Mouse (Mus musculus) hindbrain, embryonic 13.5 days (tissue): ENCODE results near the gene Kcnj16. TPM values are rescaled to one million over a fixed set of nuclear protein-coding genes. Genes with fewer than 3 reads are reported as not detected.
A peak's percentile ranks its signal among the peaks of the same experiment; 100 is the strongest.

ENCODE experiments used
- ATAC-seq: fragments of 200-750 bp; cut with Nextera tagmentation; 2 replicates; pipeline ENCODE4 v1.8.0; 2017; ENCODE audit warnings: moderate TSS enrichment; ENCODE audit not compliant: low FRiP score
- H3K27ac ChIP-seq: fragments of 300-500 bp; sonication (generic); 2 replicates; pipeline ENCODE4 v1.5.1; 2015; ENCODE audit warnings: inconsistent platforms, mild to moderate bottlenecking, moderate library complexity
- H3K27me3 ChIP-seq: fragments of 300-500 bp; sonication (generic); 2 replicates; pipeline ENCODE4 v1.6.1; 2015; ENCODE audit warnings: mild to moderate bottlenecking, inconsistent platforms
- H3K36me3 ChIP-seq: fragments of 300-500 bp; sonication (generic); 2 replicates; pipeline ENCODE4 v1.6.1; 2015; ENCODE audit warnings: mild to moderate bottlenecking, inconsistent platforms
- H3K4me1 ChIP-seq: fragments of 300-500 bp; sonication (generic); replicated peaks from 2 replicates; pipeline ENCODE4 v1.6.1; 2015; ENCODE audit warnings: inconsistent platforms
- H3K4me2 ChIP-seq: fragments of 300-500 bp; sonication (generic); 2 replicates; pipeline ENCODE4 v1.6.1; 2015; ENCODE audit warnings: inconsistent platforms, mild to moderate bottlenecking, moderate library complexity
- H3K4me3 ChIP-seq: fragments of 300-500 bp; sonication (generic); 2 replicates; pipeline ENCODE4 v1.5.1; 2015; ENCODE audit warnings: mild to moderate bottlenecking, inconsistent platforms
- H3K9ac ChIP-seq: fragments of 300-500 bp; sonication (generic); 2 replicates; pipeline ENCODE4 v1.6.1; 2015; ENCODE audit warnings: mild to moderate bottlenecking, inconsistent platforms
- H3K9me3 ChIP-seq: fragments of 300-500 bp; sonication (generic); 2 replicates; pipeline ENCODE4 v1.6.1; 2016; ENCODE audit warnings: inconsistent platforms
- WGBS: fragments of 180-500 bp; shearing (Covaris S2); methylation state at CpG from one replicate; pipeline ENCODE4 v1.1.7; 2015; 5-methylcytosine and 5-hydroxymethylcytosine counted together
- polyA plus RNA-seq: library from polyadenylated mRNA; unstranded; fragments of >200 nt; fragmentation: Nextera tagmentation; extraction: Ambion mirVana; gene quantifications from 2 replicates; pipeline ENCODE4 v1.2.1, GENCODE M21; 2015

Kcnj16 gene
- polyA plus RNA-seq: 0.36 and 0.60 TPM in 2 replicates

DNA sequence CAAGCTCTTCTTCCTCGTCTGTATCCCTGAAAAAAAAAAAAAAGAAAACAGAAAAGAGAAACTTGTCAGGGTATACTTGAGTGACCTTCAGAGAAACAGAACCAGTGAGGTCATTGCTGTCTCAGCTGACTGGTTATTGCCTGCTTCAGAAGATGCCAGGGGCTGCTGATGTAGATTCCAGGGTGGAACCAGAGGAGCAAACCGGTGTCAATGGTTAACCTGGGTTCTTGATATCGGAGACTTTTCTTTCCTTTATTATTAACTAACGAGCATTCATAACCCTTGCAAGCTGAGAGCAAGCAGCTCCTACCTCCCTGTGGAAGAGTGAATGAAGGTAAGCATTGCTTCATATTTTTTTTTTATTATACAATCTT lies at the start of gene Kcnj16:
Gene Kcnj16, plus strand, starts transcription at position 272 of the 374 bp plus-strand sequence.
- no peak within 1 kb of the TSS for H3K27ac ChIP-seq
- WGBS: 89% methylated on average over 4 of the region's 4 CpGs
- ATAC-seq: no peak
- no peak within 1 kb of the TSS for H3K4me2 ChIP-seq
- no peak within 1 kb of the TSS for H3K9ac ChIP-seq
- no peak within 1 kb of the TSS for H3K4me3 ChIP-seq
- no peaks in the 10 kb centered on the region for H3K9me3 ChIP-seq
- H3K4me1 ChIP-seq: no peaks in the 10 kb centered on the region
- no peaks in the 10 kb centered on the region for H3K36me3 ChIP-seq
- no peaks in the 10 kb centered on the region for H3K27me3 ChIP-seq

DNA sequence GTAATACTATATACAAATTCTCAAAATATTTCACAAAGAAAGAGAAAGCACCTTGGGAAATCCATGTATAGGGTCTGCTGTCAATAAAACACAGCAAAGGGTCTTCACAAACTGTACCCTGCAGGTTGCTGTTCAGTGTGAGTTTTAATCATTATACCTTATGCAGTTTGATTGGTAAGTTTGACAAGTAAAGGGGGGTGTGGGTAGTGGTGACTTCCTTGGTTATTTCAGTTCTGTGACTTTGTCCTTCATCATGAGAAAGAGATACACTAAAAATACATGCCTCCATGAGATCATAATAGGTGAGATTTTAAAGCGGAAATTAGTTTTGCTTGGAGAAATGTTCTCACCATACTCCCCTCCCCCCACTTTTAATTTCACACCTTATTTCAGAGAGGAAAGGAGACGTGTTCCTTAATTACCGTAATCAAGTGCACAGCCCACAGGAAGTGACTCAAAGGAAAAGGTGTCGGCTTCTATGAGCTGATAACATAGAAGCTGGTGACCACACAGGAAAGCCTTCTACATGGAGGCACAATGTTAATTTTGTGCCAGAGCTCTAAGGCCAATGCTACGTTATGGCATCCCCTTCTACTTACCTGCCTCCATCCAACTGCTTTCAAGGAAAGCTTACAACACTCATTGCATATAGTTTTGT lies 48.9 kb upstream of the Kcnj16 start:
- 80% methylated on average over 5 of the region's 5 CpGs for WGBS
- Histone ChIP-seq H3K9me3 (no peaks in the 10 kb centered on the region), H3K27me3 (no peaks in the 10 kb centered on the region), H3K4me3 (no peak overlapping the region), H3K27ac (no peak overlapping the region), H3K9ac (no peak overlapping the region), H3K4me1 (no peaks in the 10 kb centered on the region), H3K4me2 (no peak overlapping the region), H3K36me3 (no peaks in the 10 kb centered on the region)
- no peak for ATAC-seq

- 84% methylated on average over 3 of the region's 3 CpGs for WGBS
- H3K4me2 ChIP-seq: no peak overlapping the region
- no peak overlapping the region for H3K27ac ChIP-seq
- H3K4me3 ChIP-seq: no peak overlapping the region
- H3K9ac ChIP-seq: no peak overlapping the region
- no peak for ATAC-seq
- H3K9me3 ChIP-seq: no peaks in the 10 kb centered on the region
- no peaks in the 10 kb centered on the region for H3K4me1 ChIP-seq
- H3K36me3 ChIP-seq: no peaks in the 10 kb centered on the region
- H3K27me3 ChIP-seq: no peaks in the 10 kb centered on the region
Observed at GRCm38 (mm10) chr11:110935699-110936098, 32.1 kb upstream of the Kcnj16 start.

DNA sequence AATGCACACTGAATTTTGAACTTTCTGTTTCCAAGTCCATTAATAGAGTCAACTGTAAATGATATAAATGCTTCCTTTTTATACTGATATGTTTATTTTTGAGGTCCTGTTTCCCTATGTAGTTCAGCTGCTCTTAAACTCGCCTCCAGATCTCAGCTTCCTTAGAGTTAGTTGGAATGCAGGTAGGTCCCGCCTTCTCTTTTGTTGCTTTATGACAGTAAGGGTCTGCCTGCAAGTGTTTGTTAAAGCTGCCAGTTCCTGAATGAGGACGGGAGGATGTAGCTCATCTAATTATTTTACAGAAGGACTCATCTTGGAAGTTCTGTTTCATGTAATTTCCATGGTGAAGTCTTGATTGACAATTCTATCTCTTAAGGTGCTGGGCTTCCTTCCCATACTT lies 25.6 kb upstream of the Kcnj16 start:
- Histone ChIP-seq H3K9ac (no peak overlapping the region), H3K27ac (no peak overlapping the region), H3K4me1 (no peaks in the 10 kb centered on the region), H3K4me2 (no peak overlapping the region), H3K36me3 (no peaks in the 10 kb centered on the region), H3K4me3 (no peak overlapping the region), H3K27me3 (no peaks in the 10 kb centered on the region), H3K9me3 (no peaks in the 10 kb centered on the region)
- ATAC-seq: no peak
- 40% methylated on average over 3 of the region's 3 CpGs for WGBS

DNA sequence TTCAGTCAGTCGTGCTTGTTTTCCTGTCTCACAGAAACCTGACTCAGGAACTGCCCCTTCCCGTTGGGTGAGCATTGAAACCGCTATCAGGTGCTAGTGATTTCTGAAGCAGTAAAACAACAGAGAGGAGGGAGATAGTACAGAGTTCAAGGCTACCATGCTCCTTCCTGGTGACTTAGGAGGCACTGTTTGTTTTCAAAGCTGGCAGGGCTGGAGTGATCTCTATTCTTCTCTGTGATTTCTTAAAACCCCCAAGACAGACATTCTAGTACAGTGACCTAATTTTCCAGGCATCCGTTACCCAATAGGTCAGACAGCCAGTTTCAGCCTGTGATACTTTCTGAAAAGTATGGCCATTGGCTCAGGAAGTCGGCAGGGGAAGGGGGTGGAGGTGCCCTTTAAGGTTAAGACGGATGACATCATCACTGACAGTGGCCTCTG lies 25.1 kb upstream of the Kcnj16 start:
- Histone ChIP-seq H3K4me1 (no peaks in the 10 kb centered on the region), H3K27ac (no peak overlapping the region), H3K9me3 (no peaks in the 10 kb centered on the region), H3K36me3 (no peaks in the 10 kb centered on the region), H3K4me3 (no peak overlapping the region), H3K27me3 (no peaks in the 10 kb centered on the region), H3K4me2 (no peak overlapping the region), H3K9ac (no peak overlapping the region)
- 55% methylated on average over 6 of the region's 6 CpGs for WGBS
- ATAC-seq: no peak

DNA sequence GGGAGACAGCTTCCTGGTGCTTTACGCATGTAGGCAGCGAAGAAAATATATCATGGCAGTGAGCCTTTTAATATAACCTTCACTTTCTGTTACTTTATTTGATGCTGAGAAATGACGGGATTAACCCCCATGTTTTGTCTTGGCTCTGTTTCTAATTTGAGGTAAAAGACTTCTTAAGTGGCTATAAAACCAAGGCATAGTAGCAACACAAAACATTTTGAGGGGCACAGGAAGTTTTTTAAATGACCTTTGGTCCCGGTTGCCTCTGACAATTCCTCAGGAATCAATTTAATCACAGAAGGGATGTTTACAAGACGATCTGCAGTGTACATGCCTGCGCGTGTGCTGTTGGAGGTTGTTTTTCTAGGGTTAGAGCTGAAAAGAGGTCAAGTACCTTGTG lies 11.2 kb upstream of the Kcnj16 start:
- ATAC-seq: no peak
- H3K9me3 ChIP-seq: no peaks in the 10 kb centered on the region
- no peak overlapping the region for H3K4me3 ChIP-seq
- 67% methylated on average over 7 of the region's 7 CpGs for WGBS
- H3K27ac ChIP-seq: no peak overlapping the region
- H3K4me2 ChIP-seq: no peak overlapping the region
- no peaks in the 10 kb centered on the region for H3K4me1 ChIP-seq
- no peak overlapping the region for H3K9ac ChIP-seq
- H3K27me3 ChIP-seq: no peaks in the 10 kb centered on the region
- H3K36me3 ChIP-seq: no peaks in the 10 kb centered on the region

GRCm38 (mm10) chr11:110961592-110962021 lies 6.2 kb upstream of the Kcnj16 start:
- Histone ChIP-seq H3K36me3 (no peaks in the 10 kb centered on the region), H3K27ac (no peak overlapping the region), H3K4me2 (no peak overlapping the region), H3K4me1 (no peaks in the 10 kb centered on the region), H3K9ac (no peak overlapping the region), H3K9me3 (no peaks in the 10 kb centered on the region), H3K27me3 (no peaks in the 10 kb centered on the region), H3K4me3 (no peak overlapping the region)
- WGBS: 29% methylated on average over 5 of the region's 5 CpGs
- ATAC-seq: no peak

DNA sequence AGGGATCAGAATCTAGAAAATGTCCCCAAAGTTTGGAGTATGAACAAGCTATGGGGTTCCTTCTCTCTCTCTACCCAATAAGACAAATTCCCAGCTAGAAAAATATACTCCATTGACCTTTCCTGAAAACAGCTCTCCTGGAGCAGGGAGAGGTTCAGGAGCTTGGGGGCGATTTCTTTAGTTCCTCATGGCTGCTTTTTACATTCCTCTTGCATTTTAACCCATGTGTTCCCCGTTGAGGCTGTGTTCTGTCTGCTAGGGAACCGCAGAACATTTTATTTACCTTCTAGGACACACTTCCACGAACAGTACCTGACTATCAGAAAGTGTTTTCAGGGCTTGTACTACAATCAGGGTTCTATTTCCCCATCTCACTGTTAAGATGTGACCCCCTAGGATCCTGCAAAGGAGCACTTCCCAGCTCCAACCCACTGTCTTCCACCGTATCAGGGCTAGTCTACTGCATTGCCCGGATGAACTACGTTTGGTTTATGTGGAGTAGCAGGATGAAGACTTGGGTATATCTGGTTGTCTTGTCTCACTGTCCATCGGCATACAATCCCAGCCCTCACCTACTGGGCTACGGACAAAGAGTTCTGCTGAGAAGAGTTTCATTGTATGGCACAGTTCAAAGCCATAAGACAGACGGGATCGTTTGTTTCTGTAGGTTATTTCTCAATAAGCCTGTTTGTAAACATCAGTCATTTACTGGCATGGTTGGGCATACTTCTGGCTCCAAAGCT lies 643 bp upstream of the Kcnj16 start:
- 86% methylated on average over 11 of the region's 11 CpGs for WGBS

GRCm38 (mm10) chr11:110968901-110969300 lies 1.1 kb downstream of the Kcnj16 start:
- H3K4me2 ChIP-seq: no peak overlapping the region
- H3K9ac ChIP-seq: no peak overlapping the region
- no peaks in the 10 kb centered on the region for H3K4me1 ChIP-seq
- H3K27ac ChIP-seq: no peak overlapping the region
- H3K36me3 ChIP-seq: no peaks in the 10 kb centered on the region
- no peak for ATAC-seq
- no peaks in the 10 kb centered on the region for H3K27me3 ChIP-seq
- no peaks in the 10 kb centered on the region for H3K9me3 ChIP-seq
- H3K4me3 ChIP-seq: no peak overlapping the region

More for the DNA sequence above, 643 bp upstream of the Kcnj16 start:
- Histone ChIP-seq H3K9me3 (no peaks in the 10 kb centered on the region), H3K36me3 (no peaks in the 10 kb centered on the region), H3K9ac (no peak overlapping the region), H3K4me2 (no peak overlapping the region), H3K4me1 (no peaks in the 10 kb centered on the region), H3K4me3 (no peak overlapping the region), H3K27ac (no peak overlapping the region), H3K27me3 (no peaks in the 10 kb centered on the region)
- ATAC-seq: no peak

DNA sequence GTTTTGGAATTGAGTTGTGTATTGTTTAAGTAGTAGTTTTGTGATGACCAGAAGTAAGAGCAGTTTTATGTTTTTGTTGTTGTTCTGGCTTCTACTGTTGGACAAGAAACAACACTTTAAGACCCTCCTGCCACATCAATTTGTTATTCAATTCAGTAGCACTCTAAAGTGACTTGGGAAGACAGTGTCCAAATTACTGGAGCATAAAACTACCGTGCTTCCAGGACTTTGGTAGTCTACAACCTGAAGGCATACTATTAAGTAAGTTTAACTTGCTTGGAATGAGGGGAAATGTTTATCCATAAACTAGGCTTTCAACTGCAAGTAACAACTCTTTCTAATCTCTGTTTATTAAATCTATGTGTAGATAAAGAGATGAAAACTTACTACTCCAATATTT lies 17.7 kb downstream of the Kcnj16 start:
- Histone ChIP-seq H3K4me3 (no peak overlapping the region), H3K27ac (no peak overlapping the region), H3K4me1 (no peaks in the 10 kb centered on the region), H3K9me3 (no peaks in the 10 kb centered on the region), H3K4me2 (no peak overlapping the region), H3K27me3 (no peaks in the 10 kb centered on the region), H3K9ac (no peak overlapping the region), H3K36me3 (no peaks in the 10 kb centered on the region)
- no peak for ATAC-seq
- 71% methylated on average over 1 of the region's 1 CpGs for WGBS

GRCm38 (mm10) chr11:110985949-110986348 lies 18.1 kb downstream of the Kcnj16 start:
- Histone ChIP-seq H3K36me3 (no peaks in the 10 kb centered on the region), H3K4me2 (no peak overlapping the region), H3K4me3 (no peak overlapping the region), H3K4me1 (no peaks in the 10 kb centered on the region), H3K9ac (no peak overlapping the region), H3K9me3 (no peaks in the 10 kb centered on the region), H3K27me3 (no peaks in the 10 kb centered on the region), H3K27ac (no peak overlapping the region)
- ATAC-seq: no peak
- WGBS: 41% methylated on average over 3 of the region's 3 CpGs

GRCm38 (mm10) chr11:110993616-110994015 lies 25.8 kb downstream of the Kcnj16 start:
- H3K27ac ChIP-seq: no peak overlapping the region
- H3K36me3 ChIP-seq: no peaks in the 10 kb centered on the region
- H3K27me3 ChIP-seq: no peaks in the 10 kb centered on the region
- ATAC-seq: no peak
- WGBS: 81% methylated on average over 4 of the region's 4 CpGs
- no peak overlapping the region for H3K9ac ChIP-seq
- no peak overlapping the region for H3K4me3 ChIP-seq
- no peak overlapping the region for H3K4me2 ChIP-seq
- no peaks in the 10 kb centered on the region for H3K9me3 ChIP-seq
- no peaks in the 10 kb centered on the region for H3K4me1 ChIP-seq

GRCm38 (mm10) chr11:110997211-110997610 lies 29.4 kb downstream of the Kcnj16 start:
- no peak overlapping the region for H3K4me2 ChIP-seq
- no peak overlapping the region for H3K4me3 ChIP-seq
- H3K9me3 ChIP-seq: no peaks in the 10 kb centered on the region
- no peak overlapping the region for H3K9ac ChIP-seq
- 43% methylated on average over 9 of the region's 9 CpGs for WGBS
- no peaks in the 10 kb centered on the region for H3K27me3 ChIP-seq
- no peaks in the 10 kb centered on the region for H3K4me1 ChIP-seq
- ATAC-seq: peak; percentile 52; the same call in 1 of the 2 replicates
- H3K36me3 ChIP-seq: no peaks in the 10 kb centered on the region
- no peak overlapping the region for H3K27ac ChIP-seq
